Mouse (Mus musculus): ENCODE data around the gene Rnf187. TPM values are rescaled to one million over a fixed set of nuclear protein-coding genes. Genes with fewer than 3 reads are reported as not detected.

Rnf187 gene
- 222 and 238 TPM in 2 replicates for polyA plus RNA-seq (2016; fragmentation: Nextera tagmentation; extraction: Ambion mirVana)

DNA sequence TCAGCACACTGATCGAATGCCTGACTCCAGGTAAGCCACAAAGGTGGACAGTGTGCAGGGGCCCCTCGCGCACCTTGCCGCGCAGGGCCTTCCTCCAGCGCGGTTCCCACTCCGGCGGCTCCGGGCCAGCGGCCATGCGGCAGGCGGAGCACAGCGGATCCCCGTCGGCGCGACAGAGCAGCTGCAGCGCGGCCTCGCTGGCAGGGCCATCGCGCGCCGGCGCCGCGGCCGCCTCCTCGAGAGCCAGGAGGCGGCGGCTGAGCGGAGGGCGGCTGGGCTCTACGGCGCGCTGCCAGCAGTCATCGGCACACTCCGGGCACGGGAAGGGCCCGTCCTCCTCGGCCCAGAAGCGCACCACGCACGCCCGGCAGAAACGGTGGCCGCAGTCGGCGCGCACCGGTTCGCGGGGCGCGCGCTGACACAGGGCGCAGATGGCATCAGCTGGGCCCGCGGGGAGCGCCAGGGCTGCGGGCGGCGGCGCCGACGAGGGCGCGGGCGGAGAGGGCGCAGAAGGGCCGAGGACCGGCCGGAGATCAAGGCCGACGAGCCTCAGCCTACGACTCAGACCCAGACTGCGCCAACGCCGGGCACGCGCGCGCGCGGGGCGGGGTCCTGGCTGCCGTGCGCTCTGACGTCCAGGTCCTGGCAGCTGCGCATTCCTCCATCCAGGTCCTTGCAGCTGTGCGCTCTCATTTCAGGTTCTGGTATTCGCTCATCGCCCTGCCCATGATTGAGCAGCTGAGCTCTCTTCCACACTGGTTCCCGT is at the start of gene Rnf187:
TSS of gene Rnf187 (minus strand) at position 595 of the 766 bp plus-strand sequence.
- peaks cover 20% of the 10 kb centered on the region for H3K4me1 ChIP-seq
- no peaks in the 10 kb centered on the region; the same call in 1 of the 2 replicates for H3K27me3 ChIP-seq (ENCODE audit: low read depth, poor library complexity, severe bottlenecking)
- H3K27ac ChIP-seq: peak within 1 kb of the TSS; percentile 94
- H3K36me3 ChIP-seq: peaks cover 34% of the 10 kb centered on the region
- H3K4me3 ChIP-seq: peak within 1 kb of the TSS; percentile 83
- no peaks in the 10 kb centered on the region for H3K9me3 ChIP-seq (replicated peaks)
- whole genome bisulfite sequencing: under 1% methylated on average over 95 of the region's 95 CpGs
- DNase-seq (ENCODE audit: low spot score): peak; percentile 94

DNA sequence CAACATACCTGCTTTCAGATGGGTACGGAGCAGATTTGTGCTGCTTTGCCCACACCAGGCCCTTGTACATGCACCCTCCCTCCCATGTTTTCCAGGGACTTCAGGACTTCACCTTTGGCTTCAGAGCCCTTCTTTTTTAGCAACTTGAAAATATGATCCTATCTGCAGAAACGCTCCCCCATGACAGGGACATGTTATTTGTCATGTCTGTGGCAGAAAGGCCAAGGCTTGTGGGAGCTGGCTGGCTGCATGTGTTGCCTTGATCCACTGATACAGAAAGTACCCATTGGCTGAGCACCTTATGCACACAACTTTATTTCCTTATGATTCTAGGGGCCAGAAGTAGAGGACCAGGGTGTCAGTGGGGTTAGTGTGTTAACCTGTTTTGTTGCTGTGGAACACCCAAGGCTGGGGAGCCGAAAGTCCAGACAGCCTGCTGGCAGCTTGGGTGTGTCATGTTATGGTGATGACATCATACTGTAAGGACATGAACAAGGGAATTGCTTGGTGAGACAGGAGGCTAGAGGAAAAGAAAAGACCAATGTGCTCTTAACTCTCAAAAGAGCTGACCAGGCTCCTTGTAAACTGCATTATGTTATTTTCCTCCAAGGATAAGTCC is 46.7 kb upstream of the Rnf187 start:
- Histone ChIP-seq H3K4me3 (no peak overlapping the region), H3K4me1 (peaks cover 4% of the 10 kb centered on the region), H3K36me3 (peaks cover 98% of the 10 kb centered on the region), H3K27ac (no peak overlapping the region), H3K27me3 (ENCODE audit: low read depth, poor library complexity, severe bottlenecking) (no peaks in the 10 kb centered on the region), H3K9me3 (replicated peaks) (no peaks in the 10 kb centered on the region)
- DNase-seq (ENCODE audit: low spot score): no peak
- 92% methylated on average over 3 of the region's 3 CpGs for WGBS

DNA sequence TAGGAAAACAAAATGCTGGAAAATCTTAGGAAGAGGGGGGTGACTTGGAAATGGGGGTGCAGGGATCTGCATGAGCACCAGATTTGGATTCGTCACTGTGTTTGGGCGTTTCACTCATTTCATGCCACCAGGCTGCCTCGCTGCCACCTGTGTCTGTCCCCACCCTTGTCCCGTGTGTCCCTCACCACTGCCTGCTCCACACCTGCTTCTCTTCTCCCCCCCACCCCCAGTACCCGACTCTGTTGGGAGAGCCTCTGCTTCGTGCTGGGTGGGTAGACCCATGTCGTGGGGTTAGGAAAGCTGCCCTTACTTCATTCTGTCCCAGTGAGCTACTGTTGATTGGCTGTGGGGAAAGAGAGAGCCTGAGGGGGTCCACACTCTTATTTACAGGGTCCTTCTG is 45.9 kb upstream of the Rnf187 start:
- Histone ChIP-seq H3K36me3 (peaks cover 92% of the 10 kb centered on the region), H3K4me1 (peaks cover 11% of the 10 kb centered on the region), H3K27ac (no peak overlapping the region), H3K27me3 (ENCODE audit: low read depth, poor library complexity, severe bottlenecking) (no peaks in the 10 kb centered on the region), H3K4me3 (no peak overlapping the region), H3K9me3 (replicated peaks) (no peaks in the 10 kb centered on the region)
- WGBS: 92% methylated on average over 7 of the region's 7 CpGs
- no peak for DNase-seq (ENCODE audit: low spot score)

DNA sequence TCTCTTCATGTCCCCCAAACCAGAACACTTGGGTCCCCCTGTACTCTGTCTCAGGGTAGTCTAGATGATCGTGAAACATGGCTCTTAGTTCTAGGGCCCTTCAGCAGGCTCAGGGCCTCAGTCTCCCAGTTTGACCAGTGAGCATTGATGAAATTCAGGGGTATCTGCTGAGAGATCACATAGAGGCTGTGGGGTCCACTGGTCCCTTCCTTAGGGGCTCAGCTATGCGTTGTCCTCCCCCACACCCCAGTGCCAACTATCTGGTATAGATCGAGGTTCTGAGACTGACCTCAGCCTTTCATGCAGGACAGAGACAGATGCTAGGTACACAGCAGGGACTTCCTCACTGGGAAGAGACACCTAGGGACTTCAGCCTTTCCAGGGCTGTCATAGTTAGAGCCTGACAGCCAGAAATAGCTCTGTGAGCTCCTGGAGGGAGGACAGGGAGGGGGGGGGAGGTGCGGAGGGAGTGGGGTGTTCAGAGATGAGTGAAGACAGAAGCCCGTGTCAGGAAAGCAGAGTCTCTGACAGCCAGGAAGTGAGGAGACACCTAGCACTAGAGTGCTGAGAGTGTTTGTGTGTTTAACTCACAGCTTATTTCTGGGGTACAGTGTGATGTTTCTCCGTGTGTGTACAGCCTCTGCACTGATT is 45.1 kb upstream of the Rnf187 start:
- Histone ChIP-seq H3K9me3 (replicated peaks) (no peaks in the 10 kb centered on the region), H3K4me3 (no peak overlapping the region), H3K27ac (no peak overlapping the region), H3K36me3 (peaks cover 84% of the 10 kb centered on the region), H3K27me3 (ENCODE audit: low read depth, poor library complexity, severe bottlenecking) (no peaks in the 10 kb centered on the region), H3K4me1 (peaks cover 20% of the 10 kb centered on the region)
- DNase-seq (ENCODE audit: low spot score): no peak
- 91% methylated on average over 6 of the region's 6 CpGs for WGBS

DNA sequence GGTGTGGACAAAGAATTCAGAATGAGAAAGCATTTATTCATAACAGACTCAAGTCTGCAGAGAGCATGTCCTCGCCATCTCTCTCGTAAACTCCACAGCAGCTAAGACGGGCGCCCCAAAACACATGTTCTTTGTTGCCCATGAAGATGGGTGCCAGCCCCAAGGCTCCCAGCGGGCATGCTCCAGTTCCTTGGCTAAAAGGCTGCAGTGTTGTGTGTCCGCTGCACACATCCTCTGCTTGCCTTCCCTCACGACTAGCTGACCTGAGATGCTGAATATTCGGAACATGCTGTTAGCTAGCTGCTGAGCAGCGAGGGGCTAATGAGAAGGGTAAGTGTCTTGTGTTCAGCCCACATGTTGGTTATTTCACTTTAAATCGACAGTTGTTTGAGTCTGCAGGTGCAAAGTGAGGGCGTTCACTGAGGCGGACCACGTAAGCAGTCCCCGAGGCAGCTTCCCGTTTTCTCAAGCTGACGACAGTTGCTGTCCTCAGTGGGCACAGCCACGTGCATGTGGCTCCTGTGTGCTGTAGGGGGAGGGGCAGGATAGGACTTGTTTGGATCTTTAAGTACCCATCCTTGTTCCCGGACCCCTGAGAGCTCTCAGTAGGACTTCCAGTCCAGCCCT is 43.9 kb upstream of the Rnf187 start:
- WGBS: 93% methylated on average over 18 of the region's 18 CpGs
- Histone ChIP-seq H3K4me1 (peaks cover 26% of the 10 kb centered on the region), H3K4me3 (no peak overlapping the region), H3K27ac (no peak overlapping the region), H3K36me3 (peaks cover 71% of the 10 kb centered on the region), H3K27me3 (ENCODE audit: low read depth, poor library complexity, severe bottlenecking) (no peaks in the 10 kb centered on the region), H3K9me3 (replicated peaks) (no peaks in the 10 kb centered on the region)
- no peak for DNase-seq (ENCODE audit: low spot score)

DNA sequence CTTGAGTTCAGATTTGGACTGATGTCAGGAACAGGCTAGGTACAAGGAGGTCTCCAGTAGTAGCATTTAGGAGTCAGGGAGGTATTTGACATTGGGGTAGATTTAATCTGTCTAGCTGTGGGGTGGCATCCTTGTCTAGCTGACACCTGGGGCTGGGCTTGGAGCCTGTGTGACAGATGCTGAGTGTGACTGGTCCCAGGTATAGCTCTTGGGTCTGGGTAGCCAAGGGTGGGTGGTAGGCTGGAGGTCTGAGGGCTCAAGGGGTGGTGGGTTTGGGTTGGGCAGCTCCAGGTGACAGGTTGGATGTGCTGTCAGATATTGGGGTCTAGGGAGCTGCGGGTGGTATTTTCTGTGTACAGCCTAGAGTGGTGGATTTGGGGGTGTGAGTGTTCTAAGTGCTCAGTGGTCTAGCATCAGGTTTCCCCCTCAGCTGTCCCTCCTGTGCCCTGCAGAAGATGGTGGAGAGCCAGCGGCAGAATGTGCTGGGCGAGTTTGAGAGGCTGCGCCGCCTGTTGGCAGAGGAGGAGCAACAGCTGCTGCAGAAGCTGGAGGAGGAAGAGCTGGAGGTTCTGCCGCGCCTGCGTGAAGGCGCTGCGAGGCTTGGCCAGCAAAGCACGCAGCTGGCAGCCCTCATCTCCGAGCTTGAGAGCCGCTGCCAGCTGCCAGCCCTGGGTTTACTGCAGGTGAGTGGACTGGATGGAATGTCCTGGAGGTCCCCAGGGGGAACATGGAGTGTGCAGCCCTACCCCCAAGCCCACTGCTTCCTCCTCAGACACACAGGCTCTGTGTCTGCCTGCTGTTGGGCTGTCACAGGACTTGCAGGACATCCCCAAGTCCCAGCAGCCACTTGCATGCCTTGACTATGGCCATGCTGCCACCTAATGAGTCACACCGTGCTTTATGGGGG is 43.1 kb upstream of the Rnf187 start:
- WGBS: 65% methylated on average over 14 of the region's 14 CpGs
- Histone ChIP-seq H3K4me1 (peaks cover 29% of the 10 kb centered on the region), H3K4me3 (no peak overlapping the region), H3K27me3 (ENCODE audit: low read depth, poor library complexity, severe bottlenecking) (no peaks in the 10 kb centered on the region), H3K36me3 (peaks cover 64% of the 10 kb centered on the region), H3K27ac (no peak overlapping the region), H3K9me3 (replicated peaks) (no peaks in the 10 kb centered on the region)
- no peak for DNase-seq (ENCODE audit: low spot score)

DNA sequence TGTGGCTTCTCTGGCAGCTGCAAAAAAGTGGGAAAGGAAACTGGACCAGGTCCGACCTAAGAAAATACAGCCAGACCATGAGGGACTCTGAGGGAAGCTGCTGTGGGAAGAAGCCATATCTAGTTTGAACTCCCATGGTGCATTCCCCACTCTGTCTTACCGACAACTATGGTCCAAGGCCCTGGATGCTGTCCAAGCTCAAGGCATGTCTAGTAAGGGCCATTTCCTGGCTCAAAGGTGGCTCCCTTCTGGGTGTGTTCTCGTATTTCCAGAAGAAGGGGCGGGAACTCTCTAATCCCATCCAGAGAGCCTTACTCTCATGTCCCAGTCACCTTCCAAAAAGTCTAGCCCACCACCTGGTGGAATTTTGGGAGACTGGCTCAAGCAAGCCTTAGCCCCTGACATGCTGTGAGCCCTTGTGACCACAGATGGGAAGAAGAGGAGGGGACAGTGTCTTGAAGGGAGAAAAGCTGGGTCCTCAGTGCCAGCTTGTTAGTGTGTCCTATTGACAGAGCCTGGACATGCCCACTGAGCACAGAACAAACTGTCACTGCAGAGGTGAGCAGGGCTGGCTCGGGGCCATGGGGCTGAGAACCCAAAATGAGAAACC is 41.8 kb upstream of the Rnf187 start:
- Histone ChIP-seq H3K27me3 (ENCODE audit: low read depth, poor library complexity, severe bottlenecking) (no peaks in the 10 kb centered on the region), H3K36me3 (peaks cover 55% of the 10 kb centered on the region), H3K4me1 (peaks cover 33% of the 10 kb centered on the region), H3K9me3 (replicated peaks) (no peaks in the 10 kb centered on the region), H3K4me3 (no peak overlapping the region), H3K27ac (no peak overlapping the region)
- no peak for DNase-seq (ENCODE audit: low spot score)
- WGBS: 70% methylated on average over 5 of the region's 5 CpGs

DNA sequence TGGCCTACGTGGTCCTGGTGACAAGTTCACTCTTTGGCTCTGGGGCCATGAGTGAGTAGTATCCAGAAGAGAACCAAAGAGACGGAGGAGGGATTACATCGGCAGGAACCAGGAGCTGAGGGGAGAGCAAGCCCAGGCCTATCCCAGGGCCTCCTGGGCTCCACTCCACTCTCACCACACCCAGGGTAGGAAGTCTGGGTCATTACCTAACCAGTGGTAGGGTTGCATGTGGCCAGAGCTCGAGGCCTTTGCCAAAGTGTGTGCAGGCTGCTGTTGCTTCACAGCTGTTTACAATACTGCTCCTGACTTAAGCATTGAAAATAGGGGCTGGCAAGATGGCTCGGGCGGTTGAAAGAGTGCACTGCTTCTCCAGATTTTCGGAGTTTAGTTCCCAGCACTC is 40.9 kb upstream of the Rnf187 start:
- peak overlapping the region; percentile 81 for H3K4me3 ChIP-seq
- no peak for DNase-seq (ENCODE audit: low spot score)
- no peaks in the 10 kb centered on the region for H3K27me3 ChIP-seq (ENCODE audit: low read depth, poor library complexity, severe bottlenecking)
- H3K9me3 ChIP-seq (replicated peaks): no peaks in the 10 kb centered on the region
- no peak overlapping the region for H3K27ac ChIP-seq
- 83% methylated on average over 7 of the region's 7 CpGs for WGBS
- peaks cover 33% of the 10 kb centered on the region for H3K4me1 ChIP-seq
- peaks cover 55% of the 10 kb centered on the region for H3K36me3 ChIP-seq

DNA sequence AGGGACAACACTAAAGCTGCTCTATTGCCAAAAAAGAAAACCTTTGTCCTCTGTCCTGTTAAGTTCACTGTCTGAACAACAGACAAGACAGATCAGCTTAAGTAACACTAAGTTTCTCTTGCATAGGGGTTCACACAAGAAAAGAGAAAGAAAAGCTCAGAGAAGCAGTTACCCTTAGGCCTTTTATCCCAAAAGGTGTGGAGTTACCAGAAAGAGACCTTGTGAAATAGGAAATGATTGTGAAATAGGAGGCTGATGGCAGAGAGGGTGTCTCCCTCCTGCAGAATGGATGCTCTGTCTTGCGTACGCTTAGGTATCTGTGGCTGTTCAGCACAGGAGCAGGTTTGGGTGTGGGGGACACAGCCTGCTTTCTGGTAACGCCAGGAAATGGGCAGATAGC is 40.5 kb upstream of the Rnf187 start:
- no peaks in the 10 kb centered on the region for H3K27me3 ChIP-seq (ENCODE audit: low read depth, poor library complexity, severe bottlenecking)
- H3K36me3 ChIP-seq: peaks cover 55% of the 10 kb centered on the region
- no peak overlapping the region for H3K27ac ChIP-seq
- H3K9me3 ChIP-seq (replicated peaks): no peaks in the 10 kb centered on the region
- DNase-seq (ENCODE audit: low spot score): no peak
- peaks cover 33% of the 10 kb centered on the region for H3K4me1 ChIP-seq
- peak overlapping the region; percentile 81 for H3K4me3 ChIP-seq
- WGBS: 83% methylated on average over 3 of the region's 3 CpGs

DNA sequence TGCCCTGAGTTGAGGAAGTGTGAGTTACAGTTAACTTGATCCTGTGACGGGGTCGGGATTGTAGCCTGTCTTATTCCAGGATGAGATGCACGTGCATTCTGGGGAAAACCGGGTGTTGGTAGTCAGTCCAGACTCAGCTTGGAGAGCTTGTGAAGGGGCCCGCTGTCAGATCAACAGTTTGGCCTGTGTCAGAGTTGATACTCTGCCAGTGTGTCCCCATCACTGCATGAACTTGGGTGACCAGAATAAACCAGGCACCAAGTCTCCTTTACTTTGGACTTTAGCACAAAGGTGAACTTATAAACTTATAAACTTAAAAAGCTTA is 40.0 kb upstream of the Rnf187 start:
- DNase-seq (ENCODE audit: low spot score): no peak
- Histone ChIP-seq H3K9me3 (replicated peaks) (no peaks in the 10 kb centered on the region), H3K27ac (peak overlapping the region; percentile 88), H3K27me3 (ENCODE audit: low read depth, poor library complexity, severe bottlenecking) (no peaks in the 10 kb centered on the region), H3K4me3 (peak overlapping the region; percentile 81), H3K4me1 (peaks cover 33% of the 10 kb centered on the region), H3K36me3 (peaks cover 54% of the 10 kb centered on the region)
- WGBS: 8% methylated on average over 5 of the region's 5 CpGs

DNA sequence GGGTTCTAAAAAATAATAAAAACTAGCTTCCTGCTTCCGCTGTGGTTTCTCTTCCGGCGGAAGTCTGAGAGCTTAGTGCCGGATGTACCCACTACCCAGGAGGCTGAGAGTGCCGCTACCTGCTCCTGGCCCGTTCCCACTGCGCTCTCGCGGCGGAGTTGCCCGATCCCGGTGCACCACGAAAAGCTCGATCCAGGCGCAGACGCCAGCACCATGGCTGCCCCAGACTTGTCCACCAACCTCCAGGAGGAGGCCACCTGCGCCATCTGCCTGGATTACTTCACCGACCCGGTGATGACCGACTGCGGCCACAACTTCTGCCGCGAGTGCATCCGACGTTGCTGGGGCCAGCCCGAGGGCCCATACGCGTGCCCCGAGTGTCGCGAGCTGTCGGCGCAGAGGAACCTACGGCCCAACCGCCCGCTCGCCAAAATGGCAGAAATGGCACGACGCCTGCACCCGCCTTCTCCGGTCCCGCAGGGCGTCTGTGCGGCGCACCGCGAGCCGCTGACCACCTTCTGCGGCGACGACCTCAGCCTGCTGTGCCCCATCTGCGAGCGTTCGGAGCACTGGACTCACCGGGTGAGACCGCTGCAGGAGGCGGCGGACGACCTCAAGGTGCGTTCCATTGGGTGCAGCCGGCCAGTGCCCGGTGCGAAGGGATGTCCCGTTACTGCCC is 39.5 kb upstream of the Rnf187 start, which contains the start of gene Trim11:
TSS of gene Trim11 (plus strand) at position 67 of the 679 bp plus-strand sequence.
- H3K27me3 ChIP-seq (ENCODE audit: low read depth, poor library complexity, severe bottlenecking): no peaks in the 10 kb centered on the region
- H3K27ac ChIP-seq: peak within 1 kb of the TSS; percentile 88
- peak; percentile 84 for DNase-seq (ENCODE audit: low spot score)
- peaks cover 33% of the 10 kb centered on the region for H3K4me1 ChIP-seq
- H3K9me3 ChIP-seq (replicated peaks): no peaks in the 10 kb centered on the region
- under 1% methylated on average over 64 of the region's 64 CpGs for WGBS
- peak within 1 kb of the TSS; percentile 81 for H3K4me3 ChIP-seq
- peaks cover 49% of the 10 kb centered on the region for H3K36me3 ChIP-seq
